Mouse (Mus musculus): ENCODE results near the gene Prr18.

Gene Prr18

DNA sequence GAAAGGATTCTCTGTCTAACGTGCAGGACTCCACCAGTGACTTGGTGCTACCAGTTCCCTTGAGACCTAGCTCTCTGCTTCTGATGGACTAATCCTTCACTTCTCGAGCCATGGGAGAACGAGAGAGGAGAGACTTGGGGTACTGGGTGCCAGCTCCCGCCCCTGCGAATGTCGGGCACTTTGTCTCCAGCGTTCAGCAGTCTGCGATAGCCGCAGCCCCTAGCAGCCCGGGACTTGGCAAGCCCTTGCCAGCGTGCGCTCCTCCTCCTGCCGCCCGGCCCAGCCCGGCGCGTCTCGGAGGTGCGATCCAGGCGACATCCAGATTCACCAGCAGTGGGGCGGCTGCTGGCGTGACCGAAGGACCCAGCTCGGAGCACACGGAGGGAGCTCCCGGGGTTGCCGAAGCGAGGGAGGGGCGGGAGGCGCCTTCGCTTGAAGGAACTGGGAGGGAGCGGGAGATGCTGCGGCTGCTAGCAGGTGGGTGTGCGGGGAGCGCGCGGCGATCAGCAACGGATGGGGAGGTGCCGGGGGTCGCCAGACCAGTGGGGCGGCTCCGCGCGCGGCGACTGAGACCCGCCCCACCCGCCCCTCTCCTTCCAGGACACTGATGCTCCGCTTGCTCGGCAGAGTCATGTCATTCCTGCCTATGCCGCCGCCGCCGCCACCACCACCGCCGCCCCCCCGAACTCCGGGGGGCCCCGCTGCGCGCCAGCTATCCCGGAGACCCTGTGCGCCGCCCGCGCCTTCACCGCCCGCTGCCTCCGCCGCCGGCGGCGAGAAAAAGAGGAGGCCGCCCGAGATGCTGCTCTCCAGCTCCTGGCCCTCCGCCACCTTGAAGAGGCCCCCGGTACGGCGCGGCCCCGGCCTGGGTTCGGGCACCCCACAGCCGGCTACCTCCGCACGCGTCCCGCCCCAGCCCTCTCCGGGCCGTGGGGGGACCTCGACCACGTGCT, 3.4 kb downstream of the Prr18 start:
- in situ Hi-C loops (cut with MboI, MseI): no loop called here

DNA sequence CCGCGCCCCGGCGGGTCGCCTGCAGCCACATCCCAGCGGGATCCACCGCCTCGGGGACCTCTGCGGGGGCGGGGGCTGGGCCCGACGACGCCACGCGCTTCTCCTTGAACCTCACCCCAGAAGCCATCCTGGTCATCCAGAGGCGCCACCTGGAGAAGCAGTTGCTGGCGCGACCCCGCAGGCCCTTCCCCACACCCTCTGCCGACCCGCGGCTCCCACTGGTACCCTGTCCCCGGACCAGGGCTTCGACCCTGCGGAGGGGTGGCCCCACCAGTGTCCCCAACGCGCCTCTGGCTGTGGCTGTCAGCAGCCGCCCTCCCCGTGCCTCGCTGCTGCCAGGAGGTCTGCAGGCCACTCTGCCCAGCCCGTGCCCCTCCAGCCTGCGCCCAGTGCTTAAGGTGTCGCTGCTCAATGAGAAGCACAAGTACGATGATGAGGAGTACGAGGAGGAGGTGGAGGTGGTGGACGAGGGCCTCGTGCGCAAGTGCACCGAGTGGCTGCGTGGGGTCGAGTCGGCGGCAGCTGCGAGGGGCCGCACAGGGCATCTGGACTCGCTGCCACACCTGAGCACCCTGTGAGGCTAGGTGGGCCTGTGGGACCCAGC, 4.2 kb downstream of the Prr18 start:
- in situ Hi-C loops (cut with MboI, MseI): no loop called here

DNA sequence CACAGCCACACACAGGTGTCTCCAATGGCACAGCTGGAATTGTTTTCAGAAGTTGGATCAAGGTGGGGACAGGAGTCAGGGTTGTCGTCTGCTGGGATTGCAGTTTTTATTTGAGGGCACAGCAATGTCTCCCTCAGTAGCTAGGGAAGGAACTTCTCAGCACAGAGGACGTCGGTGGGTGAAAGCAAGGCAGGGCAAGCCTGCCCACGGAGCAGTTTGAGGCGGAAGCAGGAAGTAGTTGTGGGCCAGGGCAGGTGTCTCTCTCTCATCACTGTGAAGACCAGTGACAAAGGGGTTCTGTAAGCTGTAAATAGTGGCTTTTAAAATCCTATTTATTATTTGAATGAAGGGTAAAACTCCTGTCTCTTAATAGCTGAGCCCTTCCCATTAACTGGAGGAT, 5.4 kb downstream of the Prr18 start:
- in situ Hi-C loops (cut with MboI, MseI): no loop called here

- in situ Hi-C loops (cut with MboI, MseI): no loop called here
These were observed 6.2 kb downstream of the Prr18 start for GRCm38 (mm10) chr17:8343416-8343815.

DNA sequence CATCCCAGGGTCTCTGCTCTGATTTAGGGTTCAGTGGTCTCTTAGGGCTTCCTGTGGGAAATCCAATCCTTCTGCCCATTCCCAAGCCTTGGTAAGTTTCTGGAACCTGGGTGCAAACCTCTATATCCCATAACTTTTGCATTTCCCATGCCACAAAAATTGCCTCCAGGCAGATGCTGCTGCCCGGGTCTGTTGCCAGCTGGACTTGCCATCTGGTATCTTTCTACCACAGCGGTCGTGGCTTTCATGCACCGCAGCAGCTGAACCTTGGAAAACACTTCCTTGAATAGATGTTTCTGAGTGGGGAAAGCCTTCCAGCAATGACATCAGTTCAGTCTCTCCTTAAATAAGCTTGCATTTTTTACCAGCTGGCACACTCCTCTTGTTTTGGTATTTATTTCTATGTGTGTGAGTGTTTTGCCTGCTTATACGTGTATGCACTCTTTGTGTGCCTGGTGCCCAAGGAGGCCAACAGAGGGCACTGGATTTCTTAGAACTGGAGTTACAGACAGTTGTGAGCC, 10.6 kb downstream of the Prr18 start:
- in situ Hi-C loops (cut with MboI, MseI): no loop called here

DNA sequence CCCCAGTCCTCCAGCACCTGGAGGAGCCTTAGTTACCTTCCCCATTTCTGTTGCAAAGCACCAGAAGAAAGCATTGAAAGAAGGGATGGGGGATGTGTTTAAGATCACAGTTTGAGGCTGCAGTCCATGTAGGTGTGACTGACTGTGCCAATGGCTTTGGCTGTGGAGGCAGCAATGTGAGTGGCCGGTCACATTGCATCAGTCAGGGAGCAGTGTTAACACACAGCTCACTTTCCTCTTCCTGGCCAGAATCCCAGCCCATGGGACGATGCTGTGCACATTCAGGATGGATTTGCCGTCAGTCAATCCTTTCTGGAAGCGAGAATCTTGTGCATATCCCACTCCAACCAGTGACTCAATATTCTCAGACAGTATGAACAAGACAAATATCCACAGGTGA, 11.7 kb downstream of the Prr18 start:
- in situ Hi-C loops (cut with MboI, MseI): no loop called here

DNA sequence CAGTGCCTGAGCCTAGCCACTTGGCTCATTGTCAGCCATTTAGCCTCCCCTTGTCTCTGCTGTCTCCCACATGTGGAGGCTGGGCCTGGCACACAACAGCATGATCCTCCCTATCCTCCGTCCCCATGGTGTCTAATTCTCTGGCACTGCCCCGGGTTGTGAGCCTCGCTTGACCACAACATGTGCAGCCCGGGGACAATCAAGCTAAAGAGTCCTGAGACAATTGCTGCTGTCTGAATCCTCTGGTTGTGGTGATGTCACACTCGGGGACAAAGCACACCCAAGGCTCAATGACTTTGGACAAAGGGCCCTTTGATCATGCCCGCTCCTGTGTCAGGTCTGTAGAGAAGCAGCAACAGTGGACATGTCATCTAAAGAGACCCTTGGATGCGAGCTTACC, 13.8 kb downstream of the Prr18 start:
- in situ Hi-C loops (cut with MboI, MseI): no loop called here

GRCm38 (mm10) chr17:8355692-8356091, 18.4 kb downstream of the Prr18 start, which contains the start of gene T2:
T2 (plus strand) TSS chr17:8355992.
- in situ Hi-C loops (cut with MboI, MseI): no loop called here

DNA sequence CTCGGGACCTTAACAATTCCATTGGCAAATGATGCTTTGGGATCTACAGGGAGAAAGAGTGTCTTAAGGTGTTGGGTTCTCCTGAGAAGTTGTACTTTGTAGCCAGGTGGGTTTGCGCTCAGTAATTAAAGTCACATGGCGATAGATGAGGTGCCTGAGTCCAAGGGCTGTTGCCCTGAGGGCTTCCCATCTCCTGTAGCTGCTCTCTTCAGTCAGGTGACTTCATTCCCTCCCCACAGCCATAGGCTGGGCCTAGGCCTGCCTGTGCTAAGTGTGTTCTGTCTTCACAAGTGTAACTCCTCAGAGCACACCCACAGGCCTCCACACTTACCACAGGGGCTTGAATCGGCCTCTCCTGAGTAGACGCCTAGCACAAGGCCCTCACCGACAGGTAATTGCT, 20.2 kb downstream of the Prr18 start:
- in situ Hi-C loops (cut with MboI, MseI): no loop called here

- in situ Hi-C loops (cut with MboI, MseI): no loop called here
These were observed 23.6 kb downstream of the Prr18 start for GRCm38 (mm10) chr17:8360876-8361275.

DNA sequence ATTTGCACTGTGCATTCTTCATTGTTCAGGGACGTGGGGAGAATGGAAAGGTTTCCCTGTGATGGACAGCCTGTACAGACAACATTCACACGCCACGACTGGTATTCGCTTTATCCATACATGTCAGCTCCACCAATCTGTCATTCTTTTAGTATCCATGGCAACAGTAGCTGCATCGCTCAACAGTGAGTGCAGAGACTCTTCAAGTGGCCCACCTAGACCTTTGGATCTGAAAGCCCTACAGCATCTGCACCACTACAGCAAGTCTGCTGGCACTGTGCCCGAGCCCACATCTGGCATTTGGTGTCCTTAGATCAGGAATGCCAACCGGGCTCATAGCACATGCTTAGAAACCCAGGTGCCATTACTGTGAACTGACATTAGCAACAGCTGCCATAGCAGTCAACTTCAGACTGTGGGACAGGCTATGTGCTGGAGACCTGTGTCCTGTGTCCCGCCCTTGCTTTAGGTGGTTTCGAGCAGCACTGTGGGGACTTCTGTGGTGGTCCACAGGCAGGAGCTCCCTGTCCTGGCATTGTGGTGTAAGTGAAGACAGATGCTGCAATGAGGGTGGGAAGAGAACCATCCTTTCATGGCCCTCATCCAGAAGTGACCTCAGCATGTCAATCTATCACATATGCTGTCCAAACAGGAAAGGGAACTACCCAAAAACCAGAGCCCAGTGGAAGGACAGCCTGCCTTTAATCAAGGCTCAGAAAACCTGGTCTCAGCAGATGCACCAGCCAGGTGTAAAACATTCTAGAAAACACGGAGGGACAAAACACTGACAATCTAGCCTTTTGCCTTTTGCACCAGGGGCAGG, 24.2 kb downstream of the Prr18 start:
- in situ Hi-C loops (cut with MboI, MseI): no loop called here

DNA sequence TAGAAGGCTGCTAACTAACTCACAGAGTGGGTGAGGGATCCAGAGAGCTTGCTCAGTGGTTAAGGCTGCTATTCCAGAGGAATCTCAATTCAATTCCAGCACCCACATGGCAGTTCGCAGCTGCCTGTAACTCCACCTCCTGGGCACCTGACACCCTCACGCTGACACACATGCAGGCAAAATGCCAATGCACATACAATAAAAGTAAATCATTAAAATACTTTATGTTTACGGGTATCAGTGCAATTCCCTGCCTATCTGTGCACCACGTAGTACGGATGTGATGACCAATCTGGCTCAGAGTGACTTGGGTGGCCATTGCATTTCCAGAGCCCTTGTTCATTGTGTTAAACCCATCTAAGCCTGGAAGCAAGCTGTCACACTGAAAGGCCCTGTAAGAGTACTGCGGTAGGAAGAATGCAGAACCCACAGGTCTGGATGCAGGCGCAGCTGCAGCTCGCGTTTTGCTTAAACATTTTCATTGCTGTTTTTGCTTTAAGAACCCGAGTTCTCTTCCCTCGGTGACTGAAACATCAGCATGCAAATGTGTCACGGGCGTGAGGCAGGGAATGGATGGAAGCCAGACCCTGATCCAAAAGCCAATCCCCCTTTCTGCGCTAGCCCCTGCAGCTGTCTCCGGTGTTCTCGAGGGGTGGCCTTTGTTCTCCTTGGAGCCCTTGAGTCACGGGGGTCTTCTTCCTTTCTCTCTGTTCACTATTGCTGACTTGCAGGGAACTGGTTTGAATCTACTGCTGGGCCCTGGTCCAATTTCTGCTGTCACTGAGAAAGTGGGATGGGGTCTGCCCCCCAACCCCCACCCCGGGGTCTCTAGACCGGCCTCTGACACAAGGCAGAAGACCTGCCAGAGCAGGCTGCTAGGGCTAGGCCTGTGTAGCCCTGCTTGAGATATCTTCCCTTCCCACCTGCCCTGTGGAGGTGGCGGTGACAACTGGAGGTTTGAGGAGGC, 30.5 kb downstream of the Prr18 start:
- in situ Hi-C loops (cut with MboI, MseI): no loop called here

- in situ Hi-C loops (cut with MboI, MseI): no loop called here
These were observed 31.3 kb downstream of the Prr18 start for GRCm38 (mm10) chr17:8368570-8368969.

DNA sequence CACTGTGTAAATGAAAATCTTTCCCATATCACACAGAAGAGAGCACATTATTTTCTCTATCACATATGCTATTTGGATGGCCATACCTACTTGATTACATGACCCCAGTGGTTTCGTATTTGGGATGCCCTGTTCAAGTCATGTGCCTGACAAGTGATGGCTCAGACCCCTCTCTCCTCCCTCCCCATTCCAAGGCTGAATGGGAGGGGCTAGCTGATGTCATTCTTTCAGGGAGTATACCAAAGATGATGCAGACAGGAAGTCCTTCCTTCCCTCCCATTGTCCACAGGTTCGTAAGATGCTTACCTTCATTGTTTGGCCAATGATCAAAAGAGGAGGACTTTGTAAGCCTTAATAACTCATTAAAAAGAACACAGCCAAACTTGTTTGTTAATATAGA, 31.9 kb downstream of the Prr18 start:
- in situ Hi-C loops (cut with MboI, MseI): no loop called here

DNA sequence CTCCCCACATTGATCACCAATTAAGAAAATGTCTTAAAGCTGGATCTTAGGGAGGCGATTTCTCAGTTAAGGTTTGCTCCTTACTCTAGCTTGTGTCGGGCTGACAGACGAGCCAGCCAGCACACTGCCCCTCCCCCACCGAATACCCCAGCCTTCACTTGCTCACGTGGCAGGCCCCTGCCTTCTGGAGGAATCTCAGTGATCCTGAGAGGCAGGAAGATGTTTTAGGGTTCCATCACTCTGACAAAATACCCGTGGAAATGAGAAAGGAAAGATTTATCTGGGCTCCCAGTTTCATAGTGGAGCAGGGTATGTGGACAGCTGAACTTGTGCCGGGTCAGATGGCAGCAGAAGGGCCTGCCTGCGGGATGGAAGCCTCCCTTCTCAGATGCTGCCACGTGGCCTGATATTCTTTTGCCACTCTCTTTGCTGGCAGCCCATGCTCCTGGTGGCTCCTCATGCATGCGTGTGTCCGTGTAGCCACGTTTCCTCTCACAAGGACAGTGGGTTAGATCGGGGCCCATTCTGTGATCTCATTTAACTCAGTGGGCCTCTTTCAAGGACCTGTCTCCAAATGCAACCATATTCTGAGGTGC, 33.5 kb downstream of the Prr18 start:
- in situ Hi-C loops (cut with MboI, MseI): no loop called here

DNA sequence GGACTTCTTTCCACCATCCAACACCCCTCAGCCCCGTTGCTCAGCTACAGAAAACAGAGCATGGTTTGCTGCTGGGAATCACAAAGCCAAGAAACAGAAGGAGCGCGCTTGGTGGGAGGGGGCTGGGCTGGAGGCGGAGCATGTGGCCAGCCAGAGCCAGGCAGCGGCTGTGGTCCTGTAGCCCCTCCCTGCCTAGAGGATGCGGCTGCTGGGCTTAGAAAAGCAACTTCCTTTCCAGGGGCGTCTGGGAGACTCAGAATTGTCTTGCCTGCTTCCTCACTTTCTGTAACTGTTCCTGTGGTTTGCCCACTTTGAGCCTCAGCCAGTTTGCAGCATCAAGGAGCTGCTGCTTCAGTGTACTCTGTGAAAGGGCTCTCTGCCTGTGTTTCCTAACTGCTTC, 34.6 kb downstream of the Prr18 start:
- in situ Hi-C loops (cut with MboI, MseI): no loop called here

- in situ Hi-C loops (cut with MboI, MseI): no loop called here
These were observed 35.2 kb downstream of the Prr18 start for GRCm38 (mm10) chr17:8372286-8373046.

- in situ Hi-C loops (cut with MboI, MseI): no loop called here
These were observed 40.0 kb downstream of the Prr18 start for GRCm38 (mm10) chr17:8377298-8377697.

GRCm38 (mm10) chr17:8385441-8385840, 48.2 kb downstream of the Prr18 start:
- in situ Hi-C loops (cut with MboI, MseI): loop anchor here (5.0 kb wide), 1 partner anchor 82 kb away; no protein-coding TSS in a partner anchor

Measured in T-helper 1 cell (primary cell).